Mouse (Mus musculus): Measurements from ENCODE around the gene Parp11.

The Parp11 gene

DNA sequence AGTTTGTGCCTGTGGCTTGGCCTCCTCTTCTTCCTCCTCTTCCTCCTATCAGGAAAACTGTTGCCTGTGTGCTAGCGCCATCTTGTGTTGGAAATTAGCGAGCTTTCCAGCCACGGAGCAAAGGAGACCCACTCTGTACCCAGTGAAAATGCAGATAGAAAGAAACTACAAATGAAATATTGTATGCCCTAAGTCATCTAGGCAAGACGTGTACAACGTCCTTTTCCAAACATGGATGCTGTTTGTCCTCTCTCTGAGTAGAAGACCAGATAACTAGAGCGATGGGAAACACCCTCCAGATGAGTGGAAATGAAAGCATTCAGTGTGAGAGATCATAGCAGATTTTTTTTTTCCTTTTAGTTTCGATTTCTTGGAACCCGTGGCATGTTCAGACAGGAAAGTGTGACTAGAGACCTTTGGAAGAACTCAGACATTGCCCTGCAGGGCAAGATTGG, at the start of gene Parp11:
TSS of gene Parp11 (plus strand) at position 405 of the 455 bp plus-strand sequence.
- DNase-seq (ENCODE audit: low spot score) = peak; percentile 79

DNA sequence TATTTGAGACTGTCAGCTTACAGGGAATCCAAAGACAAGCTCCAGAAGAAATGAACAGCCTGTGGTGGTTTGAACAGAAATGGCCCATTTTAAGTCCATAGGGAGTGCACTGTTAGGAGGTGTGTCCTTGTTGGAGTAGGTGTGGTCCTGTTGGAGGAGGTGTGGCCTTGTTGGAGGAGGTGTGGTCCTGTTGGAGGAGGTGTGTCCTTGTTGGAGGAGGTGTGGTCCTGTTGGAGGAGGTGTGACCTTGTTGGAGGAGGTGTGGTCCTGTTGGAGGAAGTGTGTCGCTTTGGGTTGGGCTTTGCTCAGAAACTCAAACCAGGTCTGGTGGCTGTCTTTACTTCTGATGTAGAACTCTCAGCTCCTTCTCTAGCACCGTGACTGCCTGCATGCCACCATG, 48.6 kb upstream of the Parp11 start:
- no peak for DNase-seq (ENCODE audit: low spot score)

DNA sequence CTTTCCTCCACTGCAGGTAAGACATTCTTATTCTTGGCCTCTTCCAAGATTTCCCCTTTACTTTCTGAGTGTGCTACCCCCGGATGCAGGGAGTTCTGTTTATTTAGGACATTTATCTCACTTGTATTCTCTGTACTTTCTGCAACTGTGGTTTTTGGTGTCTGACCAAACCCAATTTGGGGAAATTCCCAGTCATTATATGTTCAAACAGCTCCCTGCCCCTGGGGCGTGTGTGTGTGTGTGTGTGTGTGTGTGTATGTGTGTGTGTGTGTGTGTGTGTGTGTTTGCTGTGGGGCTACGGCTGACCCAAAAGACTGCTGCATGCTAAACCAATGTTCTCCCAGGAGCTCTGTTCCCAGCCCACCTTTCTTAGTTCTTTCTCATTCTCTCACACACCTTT, 45.2 kb upstream of the Parp11 start:
- DNase-seq (ENCODE audit: low spot score) = no peak

DNA sequence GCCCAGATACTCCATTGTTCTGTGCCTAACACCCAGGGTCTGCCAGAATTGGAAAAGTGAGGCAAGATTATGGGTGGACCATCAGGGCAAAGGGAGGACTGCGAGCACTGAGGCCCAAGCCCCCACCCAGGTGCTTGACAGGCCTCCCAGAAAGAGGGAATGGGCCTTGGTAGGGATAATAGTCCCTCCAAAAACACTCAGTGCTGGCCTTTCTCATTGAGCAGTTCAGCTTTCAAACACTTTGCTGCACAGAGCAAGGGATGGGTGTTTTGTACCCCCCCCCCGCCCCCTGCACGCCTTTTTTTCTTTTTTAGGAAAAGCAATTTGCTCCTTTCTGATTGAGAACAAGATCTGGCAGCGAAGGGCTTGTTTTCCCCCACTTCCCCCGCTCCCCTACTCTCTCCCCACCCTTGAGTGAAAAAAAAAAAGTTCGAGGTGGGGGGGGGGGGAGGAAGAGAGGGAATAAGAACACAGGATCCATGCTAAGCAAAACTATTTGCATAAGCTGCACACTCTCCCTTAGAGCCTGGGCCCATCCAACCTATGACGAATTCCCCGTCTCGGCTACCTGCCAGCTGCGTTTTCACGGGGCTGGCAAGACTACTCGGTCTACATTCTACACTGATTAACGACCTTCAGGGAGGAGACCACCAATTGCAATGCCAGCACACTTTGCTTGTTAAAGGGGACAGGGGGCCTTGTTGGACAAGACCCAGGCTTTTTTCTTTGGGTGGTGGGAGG, 42.4 kb upstream of the Parp11 start:
- no peak for DNase-seq (ENCODE audit: low spot score)

DNA sequence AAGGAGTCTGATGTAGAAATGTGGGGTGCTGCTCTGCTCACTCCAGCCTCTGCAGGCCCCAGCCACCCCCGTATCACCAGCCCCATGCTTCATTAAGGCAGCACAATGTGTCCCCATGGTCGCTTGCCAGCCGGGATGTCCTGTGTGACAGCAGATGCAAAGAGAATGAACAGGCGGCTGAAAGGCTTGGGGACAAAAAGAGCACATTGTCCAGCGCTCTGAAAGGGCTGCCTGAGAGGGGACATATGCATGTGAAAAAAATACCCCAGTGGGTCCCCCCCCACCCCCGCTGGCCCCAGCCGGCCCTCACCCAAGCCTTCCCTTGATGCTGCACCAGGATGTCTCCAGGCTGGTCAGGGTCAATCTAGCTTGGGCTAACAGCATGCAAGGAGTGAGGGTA, 41.0 kb upstream of the Parp11 start:
- DNase-seq (ENCODE audit: low spot score) = peak; percentile 57

DNA sequence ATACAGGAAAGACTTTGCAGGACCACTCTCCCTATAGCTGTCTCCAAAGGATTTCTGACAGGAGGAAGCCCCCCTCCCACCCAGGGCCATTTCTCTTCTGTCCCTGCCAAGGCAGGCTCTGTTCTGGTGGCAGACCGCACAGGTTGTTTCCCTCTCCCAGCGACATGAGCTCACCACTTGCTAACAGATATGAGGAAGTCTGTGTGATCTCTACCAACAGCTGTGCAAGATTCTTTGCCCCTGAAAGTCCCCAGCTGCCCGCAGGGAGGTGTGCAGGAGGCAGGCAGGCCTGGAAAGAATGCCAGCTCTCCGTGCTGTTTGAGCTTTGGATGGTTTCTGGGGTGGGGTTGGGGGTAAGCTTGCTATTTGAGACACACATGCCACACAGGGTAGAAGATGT, 38.9 kb upstream of the Parp11 start:
- DNase-seq (ENCODE audit: low spot score) = peak; percentile 36

DNA sequence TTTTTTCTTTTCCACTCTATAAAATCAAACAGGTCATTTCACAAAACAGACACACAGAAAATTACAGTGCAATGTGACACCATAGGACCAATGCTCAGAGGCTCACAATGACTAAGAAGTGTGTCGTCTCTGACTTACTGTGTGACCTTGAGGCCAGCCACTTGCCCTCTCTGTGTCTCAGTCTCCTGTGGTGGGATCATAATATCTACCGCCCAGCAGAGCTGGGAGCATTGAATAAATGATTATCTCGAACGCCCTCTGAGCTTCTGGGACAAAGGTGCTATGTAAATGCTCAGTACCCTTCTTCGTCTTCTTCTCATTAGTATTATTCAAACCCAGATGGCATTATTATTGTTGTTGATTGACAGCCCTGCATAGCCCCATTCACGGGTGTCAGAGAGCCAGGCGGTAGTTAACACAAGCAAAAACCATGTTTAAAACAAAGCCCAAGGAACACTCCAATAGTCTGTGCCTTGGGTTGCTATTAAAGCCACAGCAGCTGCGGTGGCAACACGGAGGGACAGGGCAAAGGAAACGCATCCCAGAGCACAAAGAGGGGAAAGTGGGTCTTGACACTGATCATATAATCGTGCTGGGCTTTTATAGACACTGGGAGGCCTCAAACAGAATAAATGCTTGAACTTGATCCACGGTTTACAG, 29.0 kb upstream of the Parp11 start:
- peak; percentile 32 for DNase-seq (ENCODE audit: low spot score)

DNA sequence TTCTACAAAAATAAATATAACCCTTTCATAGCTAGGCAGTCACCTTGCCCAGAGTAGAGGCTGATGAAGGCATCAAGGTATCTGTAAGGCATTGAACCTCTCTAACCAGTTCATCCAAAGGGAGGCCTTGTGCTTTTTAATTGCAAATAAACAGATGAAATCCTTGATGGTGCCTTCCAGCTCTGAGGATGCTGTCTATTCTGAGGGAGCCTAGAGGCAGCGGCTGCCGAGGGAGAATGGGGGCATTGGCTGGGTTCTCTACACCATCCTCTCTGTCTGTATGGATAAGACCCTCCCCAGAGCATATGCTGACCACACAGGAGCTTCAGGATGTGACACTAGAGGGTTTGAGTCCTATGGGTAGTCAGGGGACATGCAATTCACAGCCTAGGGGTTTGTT, 28.3 kb upstream of the Parp11 start:
- no peak for DNase-seq (ENCODE audit: low spot score)

DNA sequence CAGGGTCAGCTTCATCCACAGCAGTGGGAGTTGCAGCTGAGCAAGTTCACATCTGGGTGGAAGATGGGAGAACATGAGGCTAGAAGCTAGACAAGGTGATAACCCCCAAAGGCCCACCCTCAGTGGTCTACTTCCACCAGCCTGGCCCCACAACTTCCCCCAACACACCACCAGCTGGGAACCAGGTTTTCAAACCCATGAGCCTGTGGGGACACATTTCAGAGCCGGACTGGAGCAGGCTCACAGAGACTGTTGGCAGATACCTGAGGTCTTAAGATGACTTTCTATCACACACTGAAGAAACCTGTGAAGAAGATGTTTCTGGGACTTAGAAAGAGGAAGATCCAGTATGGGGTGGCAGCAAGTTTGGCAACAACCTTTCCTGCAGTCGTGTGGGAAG, 26.5 kb upstream of the Parp11 start:
- DNase-seq (ENCODE audit: low spot score) = no peak

DNA sequence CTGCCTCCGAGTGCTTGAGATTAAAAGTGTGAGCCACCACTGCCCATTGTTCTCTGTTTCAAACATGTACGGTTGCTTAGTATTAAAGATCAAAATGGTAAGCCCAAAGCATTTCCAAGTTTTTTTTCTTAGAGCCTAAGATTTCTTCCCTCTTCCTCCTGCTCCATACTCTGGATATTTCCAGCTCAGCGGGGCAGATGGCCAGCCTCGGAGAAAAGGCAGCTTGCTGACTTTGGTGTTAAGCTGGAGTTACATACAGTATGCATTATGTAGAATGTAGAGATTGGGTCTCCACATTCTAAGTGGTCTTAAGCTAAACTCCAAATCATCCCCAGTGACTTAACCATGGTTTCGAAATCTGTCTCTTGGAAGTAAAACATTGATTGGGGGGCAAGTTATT, 21.5 kb upstream of the Parp11 start:
- no peak for DNase-seq (ENCODE audit: low spot score)

DNA sequence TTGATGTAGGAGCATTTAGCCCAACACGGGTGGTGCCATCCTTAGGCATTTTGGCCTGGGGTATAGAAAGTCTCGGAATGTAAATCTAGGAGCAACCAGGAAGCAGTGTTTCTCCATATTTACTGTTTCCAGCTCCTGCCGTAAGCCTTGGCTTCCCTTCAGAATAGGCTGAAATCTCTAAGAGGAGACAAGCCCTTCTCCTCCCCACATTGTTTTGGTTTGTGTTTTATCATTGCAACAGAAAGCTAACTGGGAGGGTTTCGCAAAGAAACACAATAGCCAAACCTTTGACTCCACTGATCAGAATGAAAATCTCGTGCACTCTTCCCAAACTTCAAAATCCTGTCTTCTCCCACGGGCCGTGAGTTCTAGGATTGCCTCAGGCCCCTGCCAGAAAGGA, 15.9 kb upstream of the Parp11 start:
- DNase-seq (ENCODE audit: low spot score) = no peak

DNA sequence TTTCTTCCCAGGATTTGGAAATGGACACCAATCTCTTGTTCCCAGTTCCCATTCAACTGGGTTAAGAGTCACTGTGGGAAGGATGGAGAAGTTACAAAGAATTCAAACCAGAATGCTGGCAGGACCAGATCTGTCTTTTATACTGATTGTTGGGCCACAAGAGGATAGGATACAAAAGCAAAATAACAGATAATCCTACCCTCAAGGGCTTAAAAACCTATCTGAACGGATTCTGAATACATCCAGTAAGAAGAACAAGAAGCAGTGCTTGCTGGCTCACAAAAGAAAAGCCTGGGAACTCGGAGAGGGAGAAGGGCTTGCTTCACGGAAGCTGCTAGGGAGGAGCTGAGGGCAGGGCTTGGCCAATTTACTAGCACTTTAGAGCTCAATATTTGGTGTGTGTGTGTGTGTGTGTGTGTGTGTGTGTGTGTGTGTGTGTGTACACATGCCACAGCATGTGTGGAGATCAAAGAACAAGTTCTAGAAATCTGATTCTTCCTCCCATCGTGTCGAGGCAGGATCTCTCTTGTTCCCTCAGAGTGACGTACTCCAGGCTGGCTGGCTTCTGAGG, 15.4 kb upstream of the Parp11 start:
- DNase-seq (ENCODE audit: low spot score) = no peak

DNA sequence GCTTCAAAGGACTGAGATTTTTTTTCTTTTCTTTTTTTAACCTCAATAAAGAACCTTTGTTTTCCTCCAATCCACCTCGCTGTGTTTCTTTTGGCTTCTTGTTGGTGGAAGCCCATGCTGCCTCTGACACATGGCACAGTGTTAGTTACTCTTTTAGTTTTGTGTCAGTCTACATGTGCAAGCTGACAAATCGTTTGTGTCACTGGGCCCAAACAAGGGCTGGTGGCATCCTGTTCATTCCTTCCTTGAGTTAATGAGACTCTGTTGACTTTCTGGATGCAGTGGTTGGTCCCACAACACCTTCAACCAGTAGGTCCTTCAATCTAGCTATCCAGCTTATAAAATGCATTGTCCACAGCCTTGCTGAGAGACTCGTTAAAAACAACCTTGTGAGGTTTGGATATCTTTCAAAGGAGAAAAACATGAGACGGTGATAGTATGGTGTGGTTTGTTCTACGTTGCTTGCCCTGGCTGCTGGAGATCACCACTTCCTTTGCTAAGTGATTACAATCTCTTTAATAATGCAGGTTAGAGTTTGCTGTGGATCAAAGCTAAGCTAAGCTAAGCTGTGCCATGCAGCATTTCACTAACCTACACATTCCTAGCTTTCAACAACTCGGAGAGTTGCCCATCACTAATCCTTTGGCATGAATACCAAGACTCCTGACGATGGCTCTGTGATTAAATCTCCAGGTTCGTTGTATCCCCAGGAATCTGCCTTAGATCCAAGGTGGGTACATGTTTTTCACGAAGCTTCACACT, 12.6 kb upstream of the Parp11 start:
- no peak for DNase-seq (ENCODE audit: low spot score)

DNA sequence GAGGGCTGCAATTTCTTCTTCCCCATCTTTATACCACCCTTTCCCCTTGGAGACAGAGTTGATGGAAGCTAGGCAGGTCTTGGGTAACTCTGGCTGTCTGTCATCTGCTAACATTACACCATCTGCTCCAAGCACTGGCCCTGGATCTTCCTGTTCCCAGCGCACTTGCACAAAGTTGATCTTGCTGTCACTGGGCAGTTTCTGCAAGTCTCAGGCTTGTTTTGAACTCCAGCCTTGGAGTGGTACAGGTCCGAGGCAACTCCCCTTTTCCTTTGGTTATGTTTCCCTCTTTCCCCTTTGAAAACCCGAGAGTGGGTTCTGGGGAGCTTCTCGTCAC, 12.0 kb upstream of the Parp11 start:
- no peak for DNase-seq (ENCODE audit: low spot score)

DNA sequence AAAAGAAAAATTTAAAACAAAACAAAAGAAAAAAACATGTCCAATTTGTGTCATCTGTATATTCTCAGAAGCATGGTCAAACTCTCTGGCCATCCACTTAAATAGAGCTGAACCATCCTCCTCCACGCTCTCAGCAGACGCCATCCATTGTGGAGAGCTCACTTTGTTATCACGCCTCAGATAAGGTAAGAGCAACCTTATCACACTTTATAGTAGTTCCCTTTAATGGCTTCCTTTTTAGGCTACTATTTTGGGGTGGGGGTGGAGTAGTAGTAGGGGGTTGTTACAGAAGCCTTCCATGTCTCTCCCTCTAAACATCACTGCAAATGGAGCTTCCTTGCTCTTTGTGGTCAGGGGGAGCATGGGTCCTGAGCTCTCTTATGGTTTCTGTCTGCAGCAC, 7.6 kb upstream of the Parp11 start:
- no peak for DNase-seq (ENCODE audit: low spot score)

DNA sequence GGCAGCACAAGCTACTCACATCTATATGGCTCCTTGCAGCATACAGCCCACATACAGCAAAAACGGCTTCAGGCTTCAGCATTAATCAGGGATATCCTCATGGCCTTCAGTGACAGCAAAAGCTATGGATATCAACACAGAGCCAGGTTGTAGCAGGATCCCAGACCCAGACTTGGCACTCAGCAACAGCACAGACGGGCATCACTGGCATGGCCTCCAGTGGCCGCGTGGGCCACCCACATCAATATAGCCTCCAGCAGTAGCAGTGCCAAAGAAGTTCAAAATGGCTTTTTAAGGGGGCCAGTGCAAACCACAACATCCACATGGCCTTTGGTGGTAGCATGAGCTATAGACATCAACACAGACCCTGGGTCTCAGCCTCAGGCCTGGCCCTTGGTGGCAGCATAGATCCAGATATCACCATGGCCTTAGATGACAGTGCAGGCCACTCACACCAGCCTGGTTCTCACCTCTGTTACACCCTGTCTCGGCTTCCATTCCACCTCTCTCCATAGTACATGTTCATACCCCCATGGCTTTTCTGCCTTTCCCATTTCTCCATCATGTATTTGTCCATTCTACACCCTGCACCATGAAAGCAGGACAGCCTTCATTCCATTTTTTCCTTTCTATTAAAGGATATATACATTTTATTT, 7.0 kb upstream of the Parp11 start:
- no peak for DNase-seq (ENCODE audit: low spot score)

DNA sequence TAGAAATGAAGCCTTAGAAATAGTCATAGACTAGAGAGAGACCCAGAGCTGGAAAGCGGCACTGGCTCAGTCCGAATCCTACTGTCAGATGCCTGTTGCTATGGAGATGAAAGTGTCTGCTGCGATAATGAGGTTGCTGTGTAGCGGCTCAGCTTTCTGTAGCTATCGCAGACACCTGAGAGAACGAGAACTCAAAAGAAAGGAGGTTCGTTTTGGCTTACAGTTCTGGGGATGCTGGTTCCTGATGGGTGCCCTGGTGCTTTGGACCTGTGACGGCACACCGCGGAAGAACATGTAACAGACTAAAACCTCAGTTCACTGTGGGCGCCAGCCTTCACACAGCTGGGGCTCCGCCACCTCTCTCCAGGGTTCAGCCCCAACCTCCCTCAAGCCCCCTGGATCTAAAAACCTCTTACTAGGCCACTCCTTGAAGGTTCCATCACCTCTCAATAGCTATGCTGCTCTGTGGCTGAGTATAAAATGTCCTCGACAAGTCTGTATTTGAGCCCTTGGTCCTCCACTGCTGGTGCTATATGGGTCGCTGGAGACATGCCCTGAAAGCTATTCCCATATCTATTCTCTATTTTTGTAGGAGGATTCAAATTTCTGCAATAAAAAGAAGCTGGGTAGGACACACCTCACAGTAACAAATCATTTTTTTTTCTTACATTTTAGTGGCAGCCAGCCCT, 6.1 kb upstream of the Parp11 start:
- peak; percentile 48 for DNase-seq (ENCODE audit: low spot score)

DNA sequence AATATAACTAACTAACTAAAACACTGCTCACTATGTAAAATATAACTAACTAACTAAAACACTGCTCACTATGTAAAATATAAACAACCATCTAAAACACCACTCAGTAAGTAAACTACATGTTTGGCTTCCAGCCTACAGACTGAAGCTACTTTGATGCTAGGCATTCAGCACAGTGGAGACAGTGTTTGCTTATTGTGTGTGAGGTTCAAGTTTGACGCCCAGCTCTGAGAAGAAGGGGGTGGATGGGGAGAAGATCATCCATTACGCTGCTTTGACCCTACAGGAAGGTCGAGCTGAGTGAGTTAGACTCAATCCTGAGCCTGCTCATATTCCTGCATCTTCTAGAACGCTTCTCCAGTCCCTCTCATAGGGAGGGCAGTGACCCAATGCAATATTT, 4.1 kb upstream of the Parp11 start:
- DNase-seq (ENCODE audit: low spot score) = no peak

DNA sequence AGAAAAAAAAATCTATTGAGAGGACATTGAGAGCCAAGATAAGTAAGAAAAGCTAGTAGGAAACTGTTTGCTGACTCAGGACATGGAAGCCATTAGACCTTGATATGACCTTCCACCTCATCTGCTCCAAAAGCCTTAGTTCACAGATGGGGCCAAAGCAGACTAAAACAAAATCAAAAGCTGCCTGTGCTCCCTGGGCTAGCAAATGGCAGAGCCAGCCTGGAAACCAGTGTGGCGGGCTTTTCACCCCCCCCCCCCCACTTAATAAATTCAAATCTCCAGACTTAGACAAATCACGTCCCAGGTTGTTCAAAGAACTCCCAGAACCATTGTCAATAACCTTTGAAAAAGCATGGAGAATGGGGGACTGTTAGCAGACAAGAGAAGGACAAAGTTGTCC, 2.7 kb upstream of the Parp11 start:
- DNase-seq (ENCODE audit: low spot score) = peak; percentile 50

DNA sequence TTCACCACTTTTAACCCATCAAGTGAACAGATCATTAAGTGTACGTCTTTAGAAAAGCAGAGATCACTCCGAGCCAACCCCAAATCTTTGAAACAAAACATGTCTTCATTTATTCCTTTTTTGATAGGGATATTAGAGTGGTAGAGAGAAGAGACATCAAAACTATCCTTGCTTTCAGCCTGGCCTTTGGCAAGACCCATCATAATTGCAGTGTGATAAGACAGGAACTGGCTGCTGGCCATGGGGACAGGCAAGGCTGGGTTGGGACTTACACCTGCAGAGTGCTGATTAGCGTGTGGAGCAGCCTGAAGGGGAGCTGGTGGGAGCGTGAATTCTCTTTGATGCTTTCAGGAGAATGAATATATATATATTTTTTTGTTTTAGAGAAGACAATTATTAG, 2.2 kb upstream of the Parp11 start:
- DNase-seq (ENCODE audit: low spot score) = no peak

DNA sequence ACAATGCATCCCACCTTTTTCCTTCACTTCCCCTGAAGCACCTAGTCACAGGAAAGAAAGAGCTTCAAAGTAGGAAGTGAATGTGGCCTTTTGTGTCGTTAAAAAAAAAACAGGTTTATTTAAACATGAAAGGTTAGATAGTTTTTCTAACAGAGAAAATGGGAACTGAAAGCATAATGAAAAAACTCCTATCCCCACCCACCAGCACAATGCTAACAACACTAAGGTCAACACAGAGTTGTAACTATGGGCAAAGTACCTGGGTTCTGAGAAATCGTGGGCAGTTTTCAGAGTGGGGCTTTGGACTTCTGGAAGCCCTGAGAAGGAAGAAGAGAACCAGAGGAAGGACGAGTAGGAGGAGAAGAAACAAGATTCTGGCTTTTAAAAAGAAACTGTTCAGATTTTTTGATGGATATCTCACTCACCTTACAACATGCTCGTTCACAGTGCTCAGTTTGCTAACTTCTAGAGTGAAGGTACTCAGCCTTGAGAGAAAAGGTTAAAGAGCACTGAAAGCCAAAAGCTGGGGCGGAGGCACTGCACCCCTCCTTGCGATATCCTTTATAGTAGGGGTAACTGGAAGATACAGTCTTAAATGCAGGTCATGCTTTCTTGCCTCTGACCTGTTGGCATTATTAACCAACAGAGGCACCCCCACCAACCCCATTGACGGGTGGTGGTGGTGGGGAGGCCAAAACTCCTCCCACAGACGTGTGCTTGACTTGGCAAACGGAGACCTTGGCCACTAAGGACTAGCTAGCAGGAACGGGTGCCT, 1.2 kb downstream of the Parp11 start:
- DNase-seq (ENCODE audit: low spot score) = no peak

All from embryo, embryonic 10.5 days (tissue).